Mouse (Mus musculus) spleen, embryonic (tissue): ENCODE measurements around the gene Slco3a1.

ENCODE experiments used
- CTCF ChIA-PET: fragments of 350-600 bp; sonication (Branson Sonifier 250); formaldehyde crosslinking; loops from one replicate; lab custom pipeline; 2022; lab: Charles Lee

The Slco3a1 gene

DNA sequence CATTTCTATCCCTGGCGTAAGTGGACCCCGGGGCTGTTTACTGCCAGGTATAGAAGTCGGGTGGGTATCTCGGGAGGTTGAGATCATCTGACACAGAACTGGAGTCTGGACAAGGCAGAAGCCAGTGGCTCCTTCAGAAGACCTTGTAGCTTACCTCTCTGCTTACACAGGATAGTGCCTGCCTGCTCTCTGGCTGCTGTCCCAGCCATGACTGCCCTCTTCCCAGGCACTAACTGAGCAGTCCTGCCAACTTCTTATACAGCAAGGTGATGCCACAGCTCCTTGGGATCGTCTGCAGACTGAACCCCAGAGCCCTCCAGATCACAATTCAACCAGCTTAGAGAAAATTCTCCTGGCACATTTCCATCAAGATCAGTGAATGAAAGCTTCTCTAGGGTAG lies 26.4 kb downstream of the Slco3a1 start:
- CTCF ChIA-PET, result no interaction called here

- CTCF ChIA-PET, result no interaction called here
These were observed 26.9 kb downstream of the Slco3a1 start for GRCm38 (mm10) chr7:74527689-74528088.

DNA sequence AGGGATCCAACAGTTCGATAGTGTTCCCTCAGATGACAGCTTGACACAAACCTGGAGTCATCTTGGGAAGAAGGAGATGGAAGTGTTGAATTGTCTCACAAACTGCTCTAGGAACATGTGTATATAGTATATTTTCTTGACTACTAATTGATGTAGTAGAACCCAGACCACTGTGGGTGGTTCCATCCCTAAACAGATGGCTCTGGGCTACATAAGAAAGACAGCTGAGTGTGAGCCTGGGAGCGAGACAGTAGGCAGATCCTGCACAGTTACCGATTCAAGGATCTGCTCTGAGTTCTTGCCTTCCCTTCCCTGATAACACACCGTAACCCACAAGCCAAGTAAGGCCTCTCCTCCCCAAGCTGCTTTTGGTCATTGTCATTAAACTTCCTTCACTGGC lies 28.6 kb downstream of the Slco3a1 start:
- CTCF ChIA-PET, result no interaction called here

DNA sequence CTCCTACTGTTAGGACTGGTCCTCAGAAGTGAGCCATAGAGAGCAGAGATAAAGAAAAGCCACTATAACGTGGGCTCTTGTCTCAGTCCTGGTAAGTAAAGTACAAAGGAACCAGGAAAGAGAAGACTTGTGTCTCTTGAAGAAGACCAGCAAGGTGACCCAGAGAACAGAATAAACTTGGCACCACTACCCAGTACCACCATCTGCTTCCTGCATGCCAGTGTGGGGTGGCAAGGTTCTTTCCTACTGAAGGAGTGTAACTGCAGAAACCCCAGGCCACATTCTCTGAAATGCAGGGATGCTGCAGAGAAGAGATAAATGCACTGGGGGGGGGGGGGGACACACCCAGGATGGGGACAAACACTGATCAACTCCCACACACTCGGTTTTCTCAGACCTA lies 29.0 kb downstream of the Slco3a1 start:
- CTCF ChIA-PET, result no interaction called here

GRCm38 (mm10) chr7:74524188-74524971 lies 30.2 kb downstream of the Slco3a1 start:
- CTCF ChIA-PET, result no interaction called here

DNA sequence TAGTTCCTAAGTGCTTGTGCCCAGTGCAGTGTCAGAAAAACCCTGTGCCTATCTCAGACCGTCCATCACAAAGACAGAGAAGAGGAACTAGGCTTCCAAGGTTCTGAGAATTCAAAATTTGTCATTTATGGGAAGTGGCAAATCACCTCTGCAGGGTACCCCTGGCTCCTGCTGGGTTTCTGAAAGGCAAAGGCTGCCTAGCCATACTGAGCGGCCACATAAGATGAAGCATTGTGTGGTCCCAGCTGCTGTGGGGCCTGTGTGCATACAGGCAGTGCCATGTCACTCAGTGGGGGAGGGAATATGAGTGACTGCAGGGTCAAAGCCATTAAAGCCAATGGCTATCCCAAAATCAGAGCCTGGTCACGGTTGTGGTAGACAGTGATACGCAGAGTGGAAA lies 31.5 kb downstream of the Slco3a1 start:
- CTCF ChIA-PET, result no interaction called here

GRCm38 (mm10) chr7:74522260-74522659 lies 32.3 kb downstream of the Slco3a1 start:
- CTCF ChIA-PET, result no interaction called here

- CTCF ChIA-PET, result no interaction called here
These were observed 35.2 kb downstream of the Slco3a1 start for GRCm38 (mm10) chr7:74519386-74519785.

- CTCF ChIA-PET, result no interaction called here
These were observed 35.8 kb downstream of the Slco3a1 start for GRCm38 (mm10) chr7:74518776-74519175.

GRCm38 (mm10) chr7:74518255-74518654 lies 36.3 kb downstream of the Slco3a1 start:
- CTCF ChIA-PET, result no interaction called here

DNA sequence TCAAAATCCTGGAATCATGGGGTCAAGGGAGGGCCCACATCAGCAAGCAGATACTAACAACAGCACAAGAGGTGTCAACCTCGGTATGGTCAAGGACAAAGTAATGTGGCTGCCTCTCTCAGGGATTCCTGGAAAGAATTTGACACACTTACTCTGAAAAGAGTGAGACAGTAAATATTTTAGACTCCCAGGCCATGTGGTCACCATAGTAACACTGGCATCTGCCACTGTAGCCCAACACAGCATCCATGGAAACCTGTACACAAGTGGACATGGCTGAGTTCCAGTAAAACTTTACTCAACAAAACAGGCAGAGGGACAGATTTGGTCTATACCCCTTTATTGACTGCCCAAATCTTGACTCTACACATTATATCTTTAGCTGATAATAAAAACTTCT lies 43.9 kb downstream of the Slco3a1 start:
- CTCF ChIA-PET, result no interaction called here

DNA sequence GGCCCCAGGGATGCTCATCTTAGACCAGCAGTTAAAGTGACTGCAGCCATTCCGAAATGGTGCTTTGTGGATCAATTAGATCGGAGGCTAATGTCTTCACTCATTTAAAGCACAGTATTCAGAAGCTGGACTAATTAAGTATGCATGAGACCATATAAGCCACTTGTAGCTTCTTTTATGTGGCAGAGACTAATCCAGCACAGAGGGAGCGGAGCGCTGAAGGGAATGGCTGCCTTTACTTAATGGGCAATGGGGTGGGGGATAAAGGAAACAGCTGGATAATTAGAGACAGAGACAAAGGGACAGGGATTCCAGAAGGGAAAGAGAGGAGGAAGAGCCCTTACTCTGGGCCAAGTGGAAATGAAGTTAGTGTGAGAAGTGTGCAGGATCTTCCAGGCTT lies 46.4 kb downstream of the Slco3a1 start:
- CTCF ChIA-PET, result no interaction called here

DNA sequence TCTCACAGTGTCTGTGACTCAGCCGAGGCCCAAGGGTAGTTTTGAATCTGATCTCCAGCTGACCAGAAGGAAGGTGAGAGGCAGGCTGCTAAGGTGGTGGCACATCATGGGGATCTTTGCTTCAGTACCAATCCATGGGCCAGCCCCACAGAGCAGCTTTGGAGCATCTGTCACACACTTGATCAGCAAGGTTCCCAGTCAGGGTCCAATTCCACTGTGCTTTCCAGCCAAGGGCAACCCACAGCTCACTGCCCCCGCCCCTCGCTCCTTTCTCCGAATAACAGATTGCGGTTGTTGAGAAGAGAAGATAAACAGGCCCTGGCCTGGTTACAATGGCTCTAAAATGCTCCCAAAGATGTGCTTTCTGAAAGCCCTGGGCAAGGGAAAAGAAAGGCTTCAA lies 47.7 kb downstream of the Slco3a1 start:
- CTCF ChIA-PET, result no interaction called here

- CTCF ChIA-PET, result no interaction called here
These were observed 48.9 kb downstream of the Slco3a1 start for GRCm38 (mm10) chr7:74505635-74506034.

- CTCF ChIA-PET, result no interaction called here
These were observed 53.4 kb downstream of the Slco3a1 start for GRCm38 (mm10) chr7:74501187-74501586.

GRCm38 (mm10) chr7:74499470-74499869 lies 55.1 kb downstream of the Slco3a1 start:
- CTCF ChIA-PET, result no interaction called here

GRCm38 (mm10) chr7:74498266-74498980 lies 56.2 kb downstream of the Slco3a1 start:
- CTCF ChIA-PET, result no interaction called here

- CTCF ChIA-PET, result no interaction called here
These were observed 57.4 kb downstream of the Slco3a1 start for GRCm38 (mm10) chr7:74497203-74497602.

GRCm38 (mm10) chr7:74495451-74495850 lies 59.1 kb downstream of the Slco3a1 start:
- CTCF ChIA-PET, result interaction anchor here (0.6 kb wide), 1 partner anchor 250 kb away, joined by 3 read pairs; no protein-coding TSS in a partner anchor

- CTCF ChIA-PET, result no interaction called here
These were observed 60.8 kb downstream of the Slco3a1 start for GRCm38 (mm10) chr7:74493775-74494174.

- CTCF ChIA-PET, result no interaction called here
These were observed 62.8 kb downstream of the Slco3a1 start for GRCm38 (mm10) chr7:74491683-74492355.

DNA sequence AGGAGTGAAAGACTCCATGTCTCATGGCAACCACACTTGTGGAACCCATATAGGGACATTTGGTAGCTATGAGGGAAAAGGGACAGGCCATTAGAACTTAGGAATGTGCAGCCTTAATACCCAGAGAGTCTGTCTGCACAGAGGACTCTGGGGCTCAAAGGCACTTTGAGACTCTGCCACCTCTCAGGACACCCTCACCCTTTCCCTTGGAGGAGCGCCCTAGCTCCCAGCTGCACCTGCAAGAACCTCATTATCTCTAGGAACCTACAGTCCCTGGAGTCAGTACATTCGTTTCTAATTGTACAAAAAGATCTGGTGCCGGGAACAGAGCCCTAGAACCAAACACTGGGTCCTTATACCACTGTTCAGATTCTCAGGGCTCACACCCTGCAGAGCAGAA lies 66.4 kb downstream of the Slco3a1 start:
- CTCF ChIA-PET, result no interaction called here

- CTCF ChIA-PET, result no interaction called here
These were observed 66.9 kb downstream of the Slco3a1 start for GRCm38 (mm10) chr7:74487727-74488126.
